Mouse (Mus musculus) cerebellum, adult 9-11 months (tissue): Measurements from ENCODE around the gene Ctdsp1.

ENCODE experiments used
- DNase-seq: peaks from one replicate; pipeline ENCODE4 v3.0.0; 2022

Gene Ctdsp1

GRCm38 (mm10) chr1:74397919-74398451 is 6.7 kb downstream of the Ctdsp1 start:
- DNase-seq, result peak; percentile 79

- no peak for DNase-seq
Measured at GRCm38 (mm10) chr1:74400531-74400930, 9.2 kb downstream of the Ctdsp1 start.

GRCm38 (mm10) chr1:74401015-74401702 is 9.8 kb downstream of the Ctdsp1 start:
- DNase-seq, result no peak

- DNase-seq, result no peak
Measured at GRCm38 (mm10) chr1:74404206-74404605, 12.9 kb downstream of the Ctdsp1 start.

GRCm38 (mm10) chr1:74408589-74409504 is 17.5 kb downstream of the Ctdsp1 start, which contains the start of gene Vil1:
Vil1 (plus strand) TSS chr1:74409376.
- DNase-seq, result no peak

GRCm38 (mm10) chr1:74411753-74412325 is 20.5 kb downstream of the Ctdsp1 start:
- no peak for DNase-seq

GRCm38 (mm10) chr1:74412711-74413110 is 21.4 kb downstream of the Ctdsp1 start:
- DNase-seq, result no peak

- peak; percentile 54 for DNase-seq
Measured at GRCm38 (mm10) chr1:74415143-74415542, 23.8 kb downstream of the Ctdsp1 start.

- DNase-seq, result peak; percentile 30
Measured at GRCm38 (mm10) chr1:74418747-74419439, 27.6 kb downstream of the Ctdsp1 start.

- DNase-seq, result no peak
Measured at GRCm38 (mm10) chr1:74419440-74419794, 28.1 kb downstream of the Ctdsp1 start.

GRCm38 (mm10) chr1:74423147-74423546 is 31.8 kb downstream of the Ctdsp1 start:
- DNase-seq, result no peak

GRCm38 (mm10) chr1:74425845-74426244 is 34.5 kb downstream of the Ctdsp1 start:
- no peak for DNase-seq

- DNase-seq, result no peak
Measured at GRCm38 (mm10) chr1:74433220-74433619, 41.9 kb downstream of the Ctdsp1 start.

- DNase-seq, result no peak
Measured at GRCm38 (mm10) chr1:74434596-74434995, 43.3 kb downstream of the Ctdsp1 start.

GRCm38 (mm10) chr1:74435563-74435962 is 44.3 kb downstream of the Ctdsp1 start:
- DNase-seq, result no peak

- no peak for DNase-seq
Measured at GRCm38 (mm10) chr1:74437702-74438427, 46.6 kb downstream of the Ctdsp1 start.

GRCm38 (mm10) chr1:74439166-74439876 is 48.0 kb downstream of the Ctdsp1 start:
- no peak for DNase-seq

- DNase-seq, result no peak
Measured at GRCm38 (mm10) chr1:74444538-74444937, 53.2 kb downstream of the Ctdsp1 start.
